Mouse (Mus musculus): ENCODE measurements around the gene Cpd. TPM values are rescaled to one million over a fixed set of nuclear protein-coding genes. Genes with fewer than 3 reads are reported as not detected.

The Cpd gene
- polyA plus RNA-seq, 1 experiment from 2014 or later, result 7.0 TPM

DNA sequence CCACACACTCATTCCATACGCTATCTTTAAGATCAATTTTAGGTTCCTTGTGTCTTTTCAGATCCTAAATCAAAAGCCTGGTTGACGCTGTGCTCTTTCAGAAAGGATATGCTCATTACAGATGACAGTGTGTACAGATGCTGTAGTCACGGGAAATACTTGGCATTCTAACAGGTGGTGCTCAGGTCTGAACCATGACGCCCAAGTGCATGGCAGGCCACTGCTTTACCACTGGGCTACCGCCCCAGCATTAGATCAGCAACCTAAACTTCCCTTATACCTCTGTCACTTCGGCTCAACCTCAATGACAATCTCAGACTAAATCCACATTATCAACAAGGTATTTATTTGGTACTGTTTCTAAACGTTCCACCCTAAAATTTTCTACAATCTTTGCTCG, 71.3 kb downstream of the Cpd start:
- H3K4me1 ChIP-seq (replicated peaks; ENCODE audit: control insufficient read depth, insufficient read depth, low read length), result no peaks in the 10 kb centered on the region
- ATAC-seq, result no peak

DNA sequence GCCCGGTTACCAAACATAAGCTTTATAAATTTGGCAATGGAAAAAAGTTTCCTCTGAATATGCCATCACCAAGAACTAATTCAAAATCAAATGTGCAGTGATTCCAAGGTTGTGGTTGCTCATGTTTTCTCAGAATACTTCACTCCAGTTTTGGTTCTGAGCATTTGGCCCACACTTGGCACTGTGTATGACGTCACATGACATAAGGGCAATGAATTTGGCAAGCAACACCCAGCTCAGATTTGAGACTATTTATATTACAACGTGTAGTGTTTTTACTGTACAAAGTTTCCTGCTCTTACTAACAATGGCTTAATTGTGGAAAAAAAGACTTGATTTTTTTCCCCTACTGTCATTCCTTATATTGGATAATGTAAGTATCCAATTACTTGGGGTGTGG, 73.0 kb downstream of the Cpd start:
- ATAC-seq, result no peak
- WGBS, result 63% methylated on average over 3 of the region's 3 CpGs

More for the DNA sequence above, 71.3 kb downstream of the Cpd start:
- WGBS, result 91% methylated on average over 8 of the region's 8 CpGs
- Histone ChIP-seq H3K27me3 (replicated peaks; ENCODE audit: control insufficient read depth, insufficient read depth, low read length) (no peaks in the 10 kb centered on the region), H3K4me3 (replicated peaks; ENCODE audit: low read length) (no peak overlapping the region), H3K9me3 (ENCODE audit: control insufficient read depth, low read length) (no peaks in the 10 kb centered on the region), H3K9ac (replicated peaks; ENCODE audit: low read depth, low read length) (no peak overlapping the region), H3K36me3 (ENCODE audit: control insufficient read depth, insufficient read depth) (no peaks in the 10 kb centered on the region), H3K27ac (ENCODE audit: low read length) (no peak overlapping the region), H3K4me2 (ENCODE audit: low read length) (no peak overlapping the region)

DNA sequence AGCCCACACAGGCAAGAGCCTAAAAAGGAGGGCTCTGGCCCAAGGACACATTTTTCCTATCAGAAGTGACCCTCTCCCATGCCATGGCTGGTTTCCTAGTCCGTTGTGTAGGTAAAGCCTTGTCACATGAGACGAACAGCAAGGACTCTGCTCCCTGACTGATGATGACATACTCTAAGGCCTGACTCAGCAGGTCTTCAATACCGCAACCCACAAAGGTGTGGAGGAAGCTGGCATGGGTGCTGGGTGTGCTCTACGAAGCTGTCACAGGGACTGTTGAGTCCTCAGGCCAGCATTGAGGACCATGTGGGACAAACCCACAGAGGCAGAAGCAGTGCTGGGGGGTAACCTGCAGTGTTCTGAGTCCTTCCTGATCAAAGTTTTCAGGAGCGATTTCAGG, 76.3 kb downstream of the Cpd start:
- H3K27ac ChIP-seq (ENCODE audit: low read length), result no peak overlapping the region
- 93% methylated on average over 5 of the region's 5 CpGs for WGBS
- ATAC-seq, result no peak
- no peak overlapping the region for H3K4me3 ChIP-seq (replicated peaks; ENCODE audit: low read length)
- H3K9me3 ChIP-seq (ENCODE audit: control insufficient read depth, low read length), result no peaks in the 10 kb centered on the region
- H3K9ac ChIP-seq (replicated peaks; ENCODE audit: low read depth, low read length), result no peak overlapping the region
- no peaks in the 10 kb centered on the region for H3K27me3 ChIP-seq (replicated peaks; ENCODE audit: control insufficient read depth, insufficient read depth, low read length)
- no peaks in the 10 kb centered on the region for H3K4me1 ChIP-seq (replicated peaks; ENCODE audit: control insufficient read depth, insufficient read depth, low read length)
- no peak overlapping the region for H3K4me2 ChIP-seq (ENCODE audit: low read length)
- H3K36me3 ChIP-seq (ENCODE audit: control insufficient read depth, insufficient read depth), result no peaks in the 10 kb centered on the region

More for the DNA sequence above, 73.0 kb downstream of the Cpd start:
- Histone ChIP-seq H3K36me3 (ENCODE audit: control insufficient read depth, insufficient read depth) (no peaks in the 10 kb centered on the region), H3K27ac (ENCODE audit: low read length) (no peak overlapping the region), H3K4me2 (ENCODE audit: low read length) (no peak overlapping the region), H3K27me3 (replicated peaks; ENCODE audit: control insufficient read depth, insufficient read depth, low read length) (no peaks in the 10 kb centered on the region), H3K4me3 (replicated peaks; ENCODE audit: low read length) (no peak overlapping the region), H3K9ac (replicated peaks; ENCODE audit: low read depth, low read length) (no peak overlapping the region), H3K4me1 (replicated peaks; ENCODE audit: control insufficient read depth, insufficient read depth, low read length) (no peaks in the 10 kb centered on the region), H3K9me3 (ENCODE audit: control insufficient read depth, low read length) (no peaks in the 10 kb centered on the region)

DNA sequence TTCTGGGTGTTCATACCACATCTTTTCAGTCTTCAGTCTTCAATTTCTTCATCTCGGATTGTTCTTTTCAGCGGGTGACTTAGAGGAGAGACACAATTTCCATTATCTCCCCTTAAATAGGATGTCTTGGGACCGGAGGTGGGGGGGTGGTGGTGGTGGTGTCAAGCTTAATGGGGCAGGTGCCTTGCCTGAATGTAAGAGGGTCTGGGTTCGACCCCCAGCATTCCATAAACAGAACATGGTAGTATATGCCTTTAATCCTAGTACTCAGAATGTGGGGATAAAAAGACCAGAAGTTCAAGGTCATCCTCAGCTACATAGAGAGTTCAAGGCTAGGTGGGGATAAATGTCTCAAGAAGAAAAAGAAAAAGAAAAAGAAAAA, 83.1 kb downstream of the Cpd start:
- Histone ChIP-seq H3K4me3 (replicated peaks; ENCODE audit: low read length) (peak overlapping the region; percentile 83), H3K27me3 (replicated peaks; ENCODE audit: control insufficient read depth, insufficient read depth, low read length) (no peaks in the 10 kb centered on the region), H3K4me2 (ENCODE audit: low read length) (peak overlapping the region; percentile 12), H3K4me1 (replicated peaks; ENCODE audit: control insufficient read depth, insufficient read depth, low read length) (peaks cover 3% of the 10 kb centered on the region; the same call in 1 of the 2 replicates), H3K9me3 (ENCODE audit: control insufficient read depth, low read length) (no peaks in the 10 kb centered on the region), H3K36me3 (ENCODE audit: control insufficient read depth, insufficient read depth) (peaks cover 3% of the 10 kb centered on the region; the same call in 1 of the 2 replicates), H3K9ac (replicated peaks; ENCODE audit: low read depth, low read length) (peak overlapping the region; percentile 95; the same call in 1 of the 2 replicates), H3K27ac (ENCODE audit: low read length) (no peak overlapping the region)
- peak; percentile 43; the same call in 1 of the 2 replicates for ATAC-seq
- WGBS, result 18% methylated on average over 4 of the region's 4 CpGs

DNA sequence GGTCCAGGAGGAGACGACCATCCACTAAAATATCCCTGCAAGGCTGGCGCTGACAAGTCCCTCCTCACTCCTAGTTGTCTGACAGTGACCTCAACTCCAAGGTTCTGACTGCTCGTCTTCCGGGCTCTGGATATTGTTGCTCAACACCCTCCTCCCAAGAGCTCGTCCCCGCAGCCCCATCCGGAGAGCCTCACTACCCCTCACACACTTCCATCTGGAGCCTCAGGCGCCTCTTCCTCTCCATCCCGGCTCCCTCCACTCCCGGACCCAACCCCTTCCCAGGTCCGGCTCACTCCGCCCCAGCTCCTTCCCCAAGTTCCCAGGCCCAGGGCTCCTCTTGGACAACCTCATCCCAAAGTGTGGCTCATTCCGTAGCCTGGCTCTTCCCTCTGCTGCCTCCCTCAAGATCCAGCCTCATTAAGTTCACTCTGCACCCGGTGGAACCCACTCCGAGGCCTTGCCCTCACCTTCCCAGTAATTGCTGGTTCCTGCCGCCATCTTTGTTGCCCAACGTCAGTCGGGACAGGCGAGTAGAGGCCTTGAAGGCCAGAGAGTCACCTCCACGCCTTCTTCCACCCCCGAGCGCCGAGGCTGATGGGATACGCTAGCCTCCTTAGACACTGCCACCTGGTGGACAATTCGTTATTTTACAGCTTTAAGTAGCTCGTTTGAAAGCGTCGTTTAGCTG, 83.6 kb downstream of the Cpd start, which contains the start of gene Gosr1:
Gene Gosr1, minus strand, starts transcription at position 527 of the 688 bp plus-strand sequence.
- peaks cover 3% of the 10 kb centered on the region; the same call in 1 of the 2 replicates for H3K4me1 ChIP-seq (replicated peaks; ENCODE audit: control insufficient read depth, insufficient read depth, low read length)
- peak within 1 kb of the TSS; percentile 83 for H3K4me3 ChIP-seq (replicated peaks; ENCODE audit: low read length)
- no peaks in the 10 kb centered on the region for H3K9me3 ChIP-seq (ENCODE audit: control insufficient read depth, low read length)
- peak within 1 kb of the TSS; percentile 76 for H3K4me2 ChIP-seq (ENCODE audit: low read length)
- H3K36me3 ChIP-seq (ENCODE audit: control insufficient read depth, insufficient read depth), result peaks cover 3% of the 10 kb centered on the region; the same call in 1 of the 2 replicates
- peak within 1 kb of the TSS; percentile 95 for H3K9ac ChIP-seq (replicated peaks; ENCODE audit: low read depth, low read length)
- peak within 1 kb of the TSS; percentile 73 for H3K27ac ChIP-seq (ENCODE audit: low read length)
- ATAC-seq, result peak; percentile 99
- H3K27me3 ChIP-seq (replicated peaks; ENCODE audit: control insufficient read depth, insufficient read depth, low read length), result no peaks in the 10 kb centered on the region
- WGBS, result under 1% methylated on average over 28 of the region's 28 CpGs

DNA sequence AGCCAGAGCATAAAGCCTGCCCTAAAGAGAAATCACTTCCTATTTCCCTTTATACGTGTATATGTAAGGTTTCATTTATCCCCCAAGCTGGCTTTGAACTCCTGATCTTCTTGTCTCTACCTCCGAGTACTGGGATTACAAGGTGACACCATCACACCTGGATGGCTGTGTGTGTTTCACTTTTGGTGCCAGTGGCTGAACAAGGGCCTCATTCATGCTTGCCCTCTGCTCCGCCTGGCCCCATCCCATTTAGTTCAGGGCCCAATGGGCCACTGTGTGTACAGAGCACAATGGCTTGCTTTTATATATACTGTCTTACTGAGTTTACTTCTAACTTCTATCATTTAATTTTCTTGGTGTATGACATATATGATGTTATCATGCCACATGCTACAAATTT, 94.5 kb downstream of the Cpd start:
- H3K4me2 ChIP-seq (ENCODE audit: low read length), result no peak overlapping the region
- H3K36me3 ChIP-seq (ENCODE audit: control insufficient read depth, insufficient read depth), result peaks cover 28% of the 10 kb centered on the region
- no peaks in the 10 kb centered on the region for H3K27me3 ChIP-seq (replicated peaks; ENCODE audit: control insufficient read depth, insufficient read depth, low read length)
- no peak for ATAC-seq
- no peaks in the 10 kb centered on the region for H3K9me3 ChIP-seq (ENCODE audit: control insufficient read depth, low read length)
- no peak overlapping the region for H3K27ac ChIP-seq (ENCODE audit: low read length)
- WGBS, result 94% methylated on average over 3 of the region's 3 CpGs
- H3K9ac ChIP-seq (replicated peaks; ENCODE audit: low read depth, low read length), result no peak overlapping the region
- no peaks in the 10 kb centered on the region for H3K4me1 ChIP-seq (replicated peaks; ENCODE audit: control insufficient read depth, insufficient read depth, low read length)
- H3K4me3 ChIP-seq (replicated peaks; ENCODE audit: low read length), result no peak overlapping the region

DNA sequence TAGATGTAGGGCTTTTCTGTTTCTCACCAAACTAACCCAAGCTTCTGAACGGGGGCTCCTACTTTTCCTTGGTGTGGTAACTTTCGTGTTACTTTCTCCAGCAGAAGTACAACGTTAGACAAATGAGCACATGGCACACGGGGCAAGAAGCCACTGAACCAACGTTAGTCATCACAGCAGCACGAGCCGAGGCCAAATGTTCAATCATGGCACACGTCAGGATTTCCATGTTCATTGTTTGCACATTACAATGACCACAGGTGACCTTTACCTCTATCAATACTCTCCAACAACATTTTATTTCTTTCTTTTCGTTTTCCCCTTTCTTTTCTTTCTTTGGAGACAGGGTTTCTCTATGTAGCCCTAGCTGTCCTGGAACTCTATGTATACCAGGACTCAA, 98.0 kb downstream of the Cpd start:
- H3K4me2 ChIP-seq (ENCODE audit: low read length), result no peak overlapping the region
- no peak for ATAC-seq

DNA sequence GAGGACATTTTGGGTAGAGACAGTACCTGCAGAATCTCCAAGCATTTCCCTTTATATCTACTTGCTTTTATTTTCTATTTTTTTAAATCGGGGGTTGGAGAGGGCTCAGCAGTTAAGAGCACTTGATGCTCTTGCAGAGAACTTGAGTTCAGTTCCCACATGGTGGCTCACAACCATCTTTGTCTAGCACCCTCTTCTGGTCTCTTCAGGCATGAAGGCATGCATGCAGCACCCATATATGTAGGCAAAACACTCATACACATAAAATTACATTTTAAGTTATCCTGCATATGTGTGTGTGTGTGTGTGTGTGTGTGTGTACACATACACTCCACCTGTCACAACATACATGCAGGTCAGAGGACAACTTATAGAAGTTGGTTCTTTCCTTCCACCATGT, 100.9 kb downstream of the Cpd start:
- no peak overlapping the region for H3K9ac ChIP-seq (replicated peaks; ENCODE audit: low read depth, low read length)
- no peaks in the 10 kb centered on the region for H3K9me3 ChIP-seq (ENCODE audit: control insufficient read depth, low read length)
- WGBS, result 97% methylated on average over 1 of the region's 1 CpGs
- H3K27me3 ChIP-seq (replicated peaks; ENCODE audit: control insufficient read depth, insufficient read depth, low read length), result no peaks in the 10 kb centered on the region
- peaks cover 4% of the 10 kb centered on the region; the same call in 1 of the 2 replicates for H3K4me1 ChIP-seq (replicated peaks; ENCODE audit: control insufficient read depth, insufficient read depth, low read length)
- H3K36me3 ChIP-seq (ENCODE audit: control insufficient read depth, insufficient read depth), result peaks cover 18% of the 10 kb centered on the region
- ATAC-seq, result no peak
- H3K4me2 ChIP-seq (ENCODE audit: low read length), result no peak overlapping the region
- H3K27ac ChIP-seq (ENCODE audit: low read length), result no peak overlapping the region
- H3K4me3 ChIP-seq (replicated peaks; ENCODE audit: low read length), result no peak overlapping the region

More for the DNA sequence above, 98.0 kb downstream of the Cpd start:
- Histone ChIP-seq H3K9ac (replicated peaks; ENCODE audit: low read depth, low read length) (no peak overlapping the region), H3K4me1 (replicated peaks; ENCODE audit: control insufficient read depth, insufficient read depth, low read length) (peaks cover 4% of the 10 kb centered on the region; the same call in 1 of the 2 replicates), H3K27ac (ENCODE audit: low read length) (no peak overlapping the region), H3K4me3 (replicated peaks; ENCODE audit: low read length) (no peak overlapping the region), H3K36me3 (ENCODE audit: control insufficient read depth, insufficient read depth) (peaks cover 33% of the 10 kb centered on the region), H3K9me3 (ENCODE audit: control insufficient read depth, low read length) (no peaks in the 10 kb centered on the region), H3K27me3 (replicated peaks; ENCODE audit: control insufficient read depth, insufficient read depth, low read length) (no peaks in the 10 kb centered on the region)
- WGBS, result 91% methylated on average over 9 of the region's 9 CpGs

DNA sequence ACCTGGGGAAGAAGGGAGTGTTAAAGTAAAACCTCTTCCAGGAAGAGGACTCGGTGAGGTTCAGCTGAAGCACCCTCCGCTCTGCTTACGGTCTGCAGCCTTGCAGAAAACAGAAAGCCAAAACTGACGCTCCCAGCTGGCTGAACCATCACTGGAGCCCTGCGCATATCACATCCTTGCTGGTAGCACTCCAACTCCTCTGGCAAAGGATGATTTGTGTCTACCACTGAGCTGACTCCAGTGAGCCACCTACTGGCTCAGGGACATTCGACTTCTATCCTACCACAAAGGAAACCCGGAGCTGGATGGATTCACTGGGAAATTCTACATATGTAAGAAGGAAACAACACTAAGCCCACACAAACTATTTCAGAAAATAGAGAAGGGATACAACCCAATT, 102.3 kb downstream of the Cpd start:
- Histone ChIP-seq H3K27me3 (replicated peaks; ENCODE audit: control insufficient read depth, insufficient read depth, low read length) (no peaks in the 10 kb centered on the region), H3K36me3 (ENCODE audit: control insufficient read depth, insufficient read depth) (peaks cover 13% of the 10 kb centered on the region), H3K9ac (replicated peaks; ENCODE audit: low read depth, low read length) (no peak overlapping the region), H3K27ac (ENCODE audit: low read length) (no peak overlapping the region), H3K4me2 (ENCODE audit: low read length) (no peak overlapping the region), H3K4me1 (replicated peaks; ENCODE audit: control insufficient read depth, insufficient read depth, low read length) (peaks cover 4% of the 10 kb centered on the region; the same call in 1 of the 2 replicates), H3K9me3 (ENCODE audit: control insufficient read depth, low read length) (no peaks in the 10 kb centered on the region), H3K4me3 (replicated peaks; ENCODE audit: low read length) (no peak overlapping the region)
- 64% methylated on average over 7 of the region's 7 CpGs for WGBS
- ATAC-seq, result no peak

Measured in forebrain, embryonic 16.5 days (tissue).